In genomic region chr5:144015312-144015650, GRCm38 (mm10) we compare ENCODE assay signal across 8 mouse cellular contexts. TPM values are rescaled to one million over a fixed set of nuclear protein-coding genes. Genes with fewer than 3 reads are reported as not detected.
DNase-seq lines count a peak whose midpoint lies in the region; ATAC-seq and TF ChIP-seq lines count a peak whose summit lies in the region.

No protein-coding gene starts in this region.

- TF ChIP-seq CTCF in heart, postnatal 0 days (IDR thresholded peaks at IDR 0.05; ENCODE audit: low read depth) = no peak

- no peak overlapping the region for H3K9ac ChIP-seq in heart, postnatal 0 days (replicated peaks; ENCODE audit: low read depth, low read length)
- H3K9ac ChIP-seq in embryonic facial prominence, embryonic 11.5 days (replicated peaks; ENCODE audit: low read length) = no peak overlapping the region
- no peak overlapping the region for H3K9ac ChIP-seq in intestine, embryonic 16.5 days (ENCODE audit: low read depth, low read length)

- H3K79me2 ChIP-seq in myocyte (ENCODE audit: control insufficient read depth, insufficient read depth) = peaks cover 7% of the 10 kb centered on the region

- intact Hi-C loops in gastrocnemius, postnatal 36 days (cut with DNase I) = no loop called here

- DNase-seq in heart, postnatal 0 days (ENCODE audit: low spot score) = no peak
- DNase-seq in heart, adult 11 months = no peak
- DNase-seq in embryonic facial prominence, embryonic 11.5 days (ENCODE audit: low spot score) = no peak
- DNase-seq in gastrocnemius, postnatal 36 days = no peak
- no peak for DNase-seq in left cerebral cortex, adult 18-20 months (ENCODE audit: low spot score in 2 of 2)
- DNase-seq in retina, postnatal 1 day = no peak

- ATAC-seq in heart, postnatal 0 days (ENCODE audit: insufficient read depth, low read depth) = no peak
- 0 out of 2 replicates have a peak, but pooled peaks have one; percentile 54 for ATAC-seq in embryonic facial prominence, embryonic 11.5 days (replicated peaks; ENCODE audit: insufficient number of reproducible peaks, low FRiP score, low TSS enrichment, low read depth)
- ATAC-seq in intestine, embryonic 16.5 days = peak; percentile 58

- H3K36me3 ChIP-seq in heart, postnatal 0 days (replicated peaks; ENCODE audit: control insufficient read depth, insufficient read depth, low read length) = peaks cover 24% of the 10 kb centered on the region
- peaks cover 2% of the 10 kb centered on the region for H3K36me3 ChIP-seq in embryonic facial prominence, embryonic 11.5 days (replicated peaks; ENCODE audit: control insufficient read depth, insufficient read depth, low read depth, low read length)
- H3K36me3 ChIP-seq in intestine, embryonic 16.5 days (ENCODE audit: control insufficient read depth, insufficient read depth, low read length) = no peaks in the 10 kb centered on the region; the same call in 1 of the 2 replicates
- peaks cover 20% of the 10 kb centered on the region for H3K36me3 ChIP-seq in myocyte (ENCODE audit: control insufficient read depth, insufficient read depth)

- H3K4me3 ChIP-seq in heart, postnatal 0 days (ENCODE audit: low read depth, low read length) = peak overlapping the region; percentile 86; the same call in 1 of the 2 replicates
- H3K4me3 ChIP-seq in embryonic facial prominence, embryonic 11.5 days (ENCODE audit: low read depth, low read length) = no peak overlapping the region
- peak overlapping the region; percentile 95; the same call in 1 of the 2 replicates for H3K4me3 ChIP-seq in intestine, embryonic 16.5 days (ENCODE audit: low read length)
- H3K4me3 ChIP-seq in myocyte = peak overlapping the region; percentile 53

- H3ac ChIP-seq in myocyte (ENCODE audit: control insufficient read depth, insufficient read length) = no peak overlapping the region

- peak overlapping the region; percentile 61 for H3K4me2 ChIP-seq in heart, postnatal 0 days (ENCODE audit: low read depth, low read length)
- no peak overlapping the region for H3K4me2 ChIP-seq in embryonic facial prominence, embryonic 11.5 days (ENCODE audit: low read depth, low read length)
- H3K4me2 ChIP-seq in intestine, embryonic 16.5 days (ENCODE audit: low read depth, low read length) = peak overlapping the region; percentile 42
- H3K4me2 ChIP-seq in myocyte (ENCODE audit: low read depth) = peak overlapping the region; percentile 89

- no peak for TF ChIP-seq EP300 in heart, postnatal 0 days (IDR thresholded peaks at IDR 0.05; ENCODE audit: low read depth)

- 75% methylated on average over 3 of the region's 3 CpGs for WGBS in heart, postnatal 0 days
- 77% methylated on average over 3 of the region's 3 CpGs for WGBS in embryonic facial prominence, embryonic 11.5 days
- WGBS in intestine, embryonic 16.5 days = 55% methylated on average over 3 of the region's 3 CpGs

- H3K4me1 ChIP-seq in heart, postnatal 0 days (ENCODE audit: control insufficient read depth, insufficient read depth) = no peaks in the 10 kb centered on the region
- no peaks in the 10 kb centered on the region for H3K4me1 ChIP-seq in embryonic facial prominence, embryonic 11.5 days (ENCODE audit: control insufficient read depth, insufficient read depth, low read length)
- H3K4me1 ChIP-seq in intestine, embryonic 16.5 days (ENCODE audit: control insufficient read depth, insufficient read depth, low read length) = no peaks in the 10 kb centered on the region

- no peaks in the 10 kb centered on the region for H3K27me3 ChIP-seq in heart, postnatal 0 days (ENCODE audit: control insufficient read depth, insufficient read depth, low read length)
- no peaks in the 10 kb centered on the region for H3K27me3 ChIP-seq in embryonic facial prominence, embryonic 11.5 days (ENCODE audit: control insufficient read depth, insufficient read depth, low read length)
- H3K27me3 ChIP-seq in intestine, embryonic 16.5 days (replicated peaks; ENCODE audit: control insufficient read depth, insufficient read depth, low read length) = no peaks in the 10 kb centered on the region
- no peaks in the 10 kb centered on the region for H3K27me3 ChIP-seq in myocyte (ENCODE audit: control insufficient read depth, insufficient read depth, insufficient read length)

- no peak for TF ChIP-seq POLR2A in myocyte (IDR thresholded peaks at IDR 0.05; ENCODE audit: insufficient read length, low read depth)

- H3K9me3 ChIP-seq in heart, postnatal 0 days (replicated peaks; ENCODE audit: control insufficient read depth, low read length) = no peaks in the 10 kb centered on the region
- no peaks in the 10 kb centered on the region for H3K9me3 ChIP-seq in embryonic facial prominence, embryonic 11.5 days (replicated peaks; ENCODE audit: control insufficient read depth, low read length)
- H3K9me3 ChIP-seq in intestine, embryonic 16.5 days (ENCODE audit: control insufficient read depth, low read length) = no peaks in the 10 kb centered on the region

- H3K27ac ChIP-seq in heart, postnatal 0 days (ENCODE audit: low read depth) = no peak overlapping the region
- no peak overlapping the region for H3K27ac ChIP-seq in embryonic facial prominence, embryonic 11.5 days (replicated peaks; ENCODE audit: low read depth, low read length)
- H3K27ac ChIP-seq in intestine, embryonic 16.5 days (ENCODE audit: low read length) = no peak overlapping the region

TF ChIP-seq in myocyte, 11 proteins besides CTCF, POLR2A, EP300 and RAD21:
- no peak for TF ChIP-seq SRF (IDR thresholded peaks at IDR 0.05; ENCODE audit: control insufficient read depth, insufficient read length, low read depth)
- no peak for TF ChIP-seq POLR2AphosphoS2 (IDR thresholded peaks at IDR 0.05; ENCODE audit: insufficient read length, low read depth)
- TF ChIP-seq MYOD1 (IDR thresholded peaks at IDR 0.05; ENCODE audit: control insufficient read depth in 1 of 3, insufficient read length in 2 of 3, low read depth in 2 of 3) = no peak
- TF ChIP-seq E2F4 (IDR thresholded peaks at IDR 0.05; ENCODE audit: insufficient read depth) = no peak
- TF ChIP-seq TCF3 (IDR thresholded peaks at IDR 0.05; ENCODE audit: insufficient read length, low read depth) = no peak
- TF ChIP-seq CEBPB (IDR thresholded peaks at IDR 0.05; ENCODE audit: insufficient read depth, poor library complexity, severe bottlenecking) = no peak
- no peak for TF ChIP-seq TCF12 (IDR thresholded peaks at IDR 0.05; ENCODE audit: insufficient read depth, poor library complexity, severe bottlenecking)
- TF ChIP-seq USF1 (IDR thresholded peaks at IDR 0.05; ENCODE audit: low read depth) = no peak

RNA-seq across cellular contexts. Expression of gene Ccz1, which starts 0.6 kb away (rescaled TPM):
- total RNA-seq in heart, postnatal 0 days (2014; rRNA removed; ENCODE audit: low replicate concordance) = 33.7 and 34.0 TPM in 2 replicates
- 43.3 and 44.2 TPM in 2 replicates for polyA plus RNA-seq in heart, postnatal 0 days (2015; fragmentation: Nextera tagmentation; extraction: Ambion mirVana)
- polyA plus RNA-seq in embryonic facial prominence, embryonic 11.5 days (2014; fragmentation: Nextera tagmentation; extraction: Ambion mirVana) = 110 and 117 TPM in 2 replicates
- polyA plus RNA-seq in intestine, embryonic 16.5 days (2015; fragmentation: Nextera tagmentation; extraction: Ambion mirVana) = 74.2 and 76.7 TPM in 2 replicates
- polyA plus RNA-seq in myocyte (2012; fragmentation: generic; extraction: Trizol) = 31.0 TPM
- total RNA-seq in gastrocnemius, postnatal 36 days (2021) = 10 to 100 TPM; 35.4 to 37.0 TPM
- total RNA-seq in left cerebral cortex, adult 18-20 months (2021) = 10 to 100 TPM; 37.5 to 42.8 TPM

RNA-seq across cellular contexts. Expression of gene Ocm, which starts 11.2 kb away (rescaled TPM):
- total RNA-seq in heart, postnatal 0 days (2014; rRNA removed; ENCODE audit: low replicate concordance) = not detected in 2 replicates
- not detected in 2 replicates for polyA plus RNA-seq in heart, postnatal 0 days (2015; fragmentation: Nextera tagmentation; extraction: Ambion mirVana)
- not detected in 2 replicates for polyA plus RNA-seq in embryonic facial prominence, embryonic 11.5 days (2014; fragmentation: Nextera tagmentation; extraction: Ambion mirVana)
- polyA plus RNA-seq in intestine, embryonic 16.5 days (2015; fragmentation: Nextera tagmentation; extraction: Ambion mirVana) = not detected in 2 replicates
- polyA plus RNA-seq in myocyte (2012; fragmentation: generic; extraction: Trizol) = not detected
- total RNA-seq in gastrocnemius, postnatal 36 days (2021) = not detected
- total RNA-seq in left cerebral cortex, adult 18-20 months (2021) = 1 to 10 TPM in 1 of 2 experiments, under 1 TPM in 1; 0.60 to 1.9 TPM
